Mouse (Mus musculus) hematopoietic stem cell, adult 5-6 weeks (primary cell): ENCODE results near the gene Rnf111. TPM values are rescaled to one million over a fixed set of nuclear protein-coding genes. Genes with fewer than 3 reads are reported as not detected.
A peak's percentile ranks its signal among the peaks of the same experiment; 100 is the strongest.
"Not testable (repeated sequence)": the region's sequence is repeated elsewhere in the genome, so short reads cannot be mapped to it uniquely, and the experiment has no call there.

Experiments used
- ATAC-seq, 2 experiments: fragments of 125-278 bp in 1 of 2; replicated peaks in 1 of 2; 2 replicates each; pipeline ENCODE4 v1.8.0; 2016 to 2017; ENCODE audit warnings: inconsistent platforms in 2 of 2, mild to moderate bottlenecking in 2 of 2, moderate number of reproducible peaks in 2 of 2, low read depth in 1 of 2, moderate TSS enrichment in 1 of 2; ENCODE audit not compliant: low FRiP score in 2 of 2, poor library complexity in 2 of 2, severe bottlenecking in 2 of 2, insufficient read depth in 1 of 2, low TSS enrichment in 1 of 2
- total RNA-seq: library from RNA; stranded (forward); fragments of 172-1452, 232-1000 nt; gene quantifications from 2 replicates; pipeline ENCODE4 v1.2.3, GENCODE M21; 2017

The Rnf111 gene
- 34.8 and 43.2 TPM in 2 replicates for total RNA-seq

DNA sequence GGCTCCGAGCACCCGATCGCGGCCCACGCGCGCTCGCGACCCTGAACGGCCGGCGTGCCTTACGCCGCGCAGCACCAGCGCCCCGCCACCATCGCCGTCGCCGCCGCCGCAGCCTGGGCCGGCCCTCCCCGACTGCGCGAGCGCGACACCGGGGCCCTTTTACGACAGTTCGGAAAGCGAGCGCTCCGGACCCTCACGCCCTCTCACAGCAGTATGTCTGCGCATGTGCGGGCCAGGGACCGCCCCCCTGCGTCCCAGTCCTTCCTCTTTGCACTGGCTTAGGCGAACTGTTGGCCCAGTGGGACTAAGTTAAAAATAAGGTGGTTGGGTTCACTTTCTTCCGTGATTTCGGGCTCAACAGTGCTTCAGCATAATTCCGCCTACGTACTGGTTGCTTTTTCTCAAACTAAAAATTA lies at the start of gene Rnf111:
Rnf111 (minus strand) TSS at position 100 of the 416 bp plus-strand sequence.
- peak; percentile 95 to 99 for ATAC-seq

DNA sequence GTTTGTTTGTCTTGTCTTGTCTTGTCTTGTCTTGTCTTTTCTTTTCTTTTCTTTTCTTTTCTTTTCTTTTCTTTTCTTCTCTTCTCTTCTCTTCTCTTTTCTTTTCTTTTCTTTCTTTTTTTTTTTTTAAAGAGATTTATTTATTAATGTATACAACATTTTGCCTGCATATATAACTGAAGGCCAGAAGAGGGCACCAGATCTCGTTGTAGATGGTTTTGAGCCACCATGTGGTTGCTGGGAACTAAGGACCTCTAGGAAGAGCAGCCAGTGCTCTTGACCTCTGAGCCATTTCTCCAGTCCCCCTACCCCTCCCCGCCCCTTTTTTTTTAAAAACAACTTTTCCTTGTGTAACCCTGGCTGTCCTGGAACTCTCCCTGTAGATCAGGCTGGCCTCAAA lies 48.7 kb upstream of the Rnf111 start:
- ATAC-seq, result not testable (repeated sequence)

DNA sequence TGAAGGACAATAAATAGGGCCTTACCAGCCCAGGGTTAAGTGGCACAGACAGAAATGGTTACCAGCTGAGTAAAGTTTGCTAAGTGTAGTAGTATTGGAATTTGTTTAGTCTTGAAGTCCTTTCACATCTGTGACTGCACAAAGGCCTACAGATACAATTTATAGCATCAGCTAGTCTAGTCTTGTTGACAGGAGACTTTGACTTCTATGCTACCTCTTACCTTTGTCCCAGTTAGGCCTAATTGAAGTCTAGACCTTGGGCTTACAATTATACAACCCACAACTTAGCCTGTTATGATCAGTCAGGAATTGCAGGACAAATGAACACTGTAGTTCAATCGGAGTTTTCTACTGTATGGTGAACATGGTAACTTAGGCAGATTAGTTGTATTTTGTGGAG lies 48.0 kb upstream of the Rnf111 start:
- ATAC-seq, result no peak

DNA sequence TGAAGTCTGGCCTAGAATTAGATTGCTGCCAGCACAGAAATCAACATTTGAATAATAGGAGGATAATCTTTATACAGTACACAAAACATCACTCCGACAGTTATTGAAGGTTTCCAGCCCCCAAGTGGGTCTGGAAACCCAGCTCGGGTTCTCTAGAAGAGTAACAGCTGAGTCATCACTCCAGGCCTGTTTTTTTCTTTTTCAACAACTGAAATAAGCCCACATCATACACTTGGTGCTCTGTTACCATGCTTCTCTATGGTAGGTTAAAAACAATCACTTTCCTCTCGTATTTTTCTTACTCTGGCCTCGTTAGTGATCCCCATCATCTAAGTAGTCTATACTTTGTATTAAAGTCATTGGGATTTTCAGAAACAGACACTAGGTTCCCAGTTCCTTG lies 44.8 kb upstream of the Rnf111 start:
- ATAC-seq, result no peak

DNA sequence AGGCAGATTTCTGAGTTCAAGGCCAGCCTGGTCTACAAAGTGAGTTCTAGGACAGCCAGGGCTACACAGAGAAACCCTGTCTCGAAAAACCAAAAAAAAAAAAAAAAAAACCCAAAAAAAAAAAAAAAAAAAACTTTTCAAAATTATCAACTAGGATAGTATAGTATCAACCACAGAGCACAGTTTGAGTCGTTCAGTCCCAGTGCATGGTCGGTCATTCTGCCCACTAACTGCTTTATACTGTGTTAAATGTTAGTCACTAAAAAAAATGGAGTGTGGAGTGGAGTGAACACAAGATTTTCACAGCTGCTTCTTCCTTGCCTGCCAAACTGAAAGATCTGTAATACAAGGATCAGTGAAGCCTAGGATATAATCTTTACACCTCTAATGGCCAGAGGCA lies 43.1 kb upstream of the Rnf111 start:
- not testable (repeated sequence) for ATAC-seq

DNA sequence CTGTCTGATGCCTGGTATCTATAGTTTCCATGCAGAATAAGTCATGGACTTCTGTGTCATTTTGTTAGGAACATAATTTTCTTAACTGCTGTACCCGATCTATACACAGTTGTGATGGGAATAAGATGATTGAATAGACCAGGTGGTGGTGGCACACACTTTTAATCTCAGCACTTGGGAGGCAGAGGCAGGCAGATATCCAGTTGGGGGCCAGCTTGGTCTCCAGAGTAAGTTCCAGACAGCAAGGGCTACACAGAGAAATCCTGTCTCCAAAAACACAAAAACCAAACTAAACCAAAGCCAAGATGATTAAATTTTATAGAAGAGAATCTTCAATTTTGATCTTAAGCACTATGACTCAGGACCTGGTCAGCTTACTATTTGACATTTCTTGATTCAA lies 41.3 kb upstream of the Rnf111 start:
- ATAC-seq, result no peak

DNA sequence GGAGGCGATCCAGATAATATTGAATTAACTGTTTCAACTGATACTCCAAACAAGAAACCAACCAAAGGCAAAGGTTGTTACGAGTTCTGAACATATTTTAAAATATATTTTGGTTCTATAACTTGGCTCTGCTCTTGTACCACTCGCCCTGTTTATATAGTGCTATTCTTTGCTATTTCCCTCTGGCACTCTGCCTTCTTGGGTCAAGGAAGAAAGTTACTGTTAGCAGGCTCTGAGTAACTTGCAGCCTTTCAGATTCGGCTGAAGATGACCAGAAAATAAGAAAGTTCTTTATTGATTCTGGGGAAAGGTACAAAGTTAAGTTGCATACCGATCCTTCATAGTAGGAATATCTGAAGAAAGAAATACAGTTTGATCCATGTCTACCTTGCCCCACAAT lies 40.5 kb upstream of the Rnf111 start:
- no peak for ATAC-seq

DNA sequence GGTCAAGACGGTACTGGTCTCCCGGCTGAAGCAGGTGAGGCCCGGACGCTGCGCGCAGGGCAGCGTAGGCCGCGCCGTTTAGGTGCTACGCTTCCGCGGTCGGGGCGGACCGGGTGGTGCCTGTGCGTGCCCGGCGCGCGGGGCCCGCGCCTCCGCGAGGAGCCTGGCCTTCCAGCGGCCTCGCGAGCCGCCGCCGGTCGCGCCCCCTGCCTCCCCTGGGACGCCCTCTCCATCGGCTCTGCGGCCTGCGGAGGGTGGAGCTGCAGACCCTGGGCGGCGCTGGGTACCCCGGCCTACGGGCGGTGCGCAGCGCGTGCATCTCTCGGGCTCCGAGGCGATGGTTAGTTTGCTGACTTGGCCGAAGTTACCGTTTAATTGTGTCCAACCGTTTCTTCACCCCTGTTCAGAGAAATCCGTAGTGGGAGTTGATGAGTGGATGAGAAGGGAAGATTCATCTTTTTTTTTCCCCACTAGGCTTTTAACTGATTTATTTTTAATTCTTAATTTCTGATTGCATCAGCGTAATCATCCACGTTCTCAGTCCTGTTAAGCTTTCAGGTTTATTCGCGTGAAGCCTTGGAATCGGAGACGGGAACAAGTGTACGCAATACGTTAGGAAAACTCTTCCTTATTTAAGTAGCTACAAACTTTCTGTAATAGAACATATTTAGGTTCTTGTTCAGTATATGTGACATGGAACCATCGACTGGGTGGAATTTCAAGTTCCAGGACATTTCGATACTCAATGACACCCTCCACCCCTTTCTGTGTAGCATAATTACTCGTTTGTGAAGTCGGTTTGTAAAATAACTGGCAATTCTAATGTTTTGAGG lies 39.7 kb upstream of the Rnf111 start:
- ATAC-seq, result peak; percentile 29 to 47

DNA sequence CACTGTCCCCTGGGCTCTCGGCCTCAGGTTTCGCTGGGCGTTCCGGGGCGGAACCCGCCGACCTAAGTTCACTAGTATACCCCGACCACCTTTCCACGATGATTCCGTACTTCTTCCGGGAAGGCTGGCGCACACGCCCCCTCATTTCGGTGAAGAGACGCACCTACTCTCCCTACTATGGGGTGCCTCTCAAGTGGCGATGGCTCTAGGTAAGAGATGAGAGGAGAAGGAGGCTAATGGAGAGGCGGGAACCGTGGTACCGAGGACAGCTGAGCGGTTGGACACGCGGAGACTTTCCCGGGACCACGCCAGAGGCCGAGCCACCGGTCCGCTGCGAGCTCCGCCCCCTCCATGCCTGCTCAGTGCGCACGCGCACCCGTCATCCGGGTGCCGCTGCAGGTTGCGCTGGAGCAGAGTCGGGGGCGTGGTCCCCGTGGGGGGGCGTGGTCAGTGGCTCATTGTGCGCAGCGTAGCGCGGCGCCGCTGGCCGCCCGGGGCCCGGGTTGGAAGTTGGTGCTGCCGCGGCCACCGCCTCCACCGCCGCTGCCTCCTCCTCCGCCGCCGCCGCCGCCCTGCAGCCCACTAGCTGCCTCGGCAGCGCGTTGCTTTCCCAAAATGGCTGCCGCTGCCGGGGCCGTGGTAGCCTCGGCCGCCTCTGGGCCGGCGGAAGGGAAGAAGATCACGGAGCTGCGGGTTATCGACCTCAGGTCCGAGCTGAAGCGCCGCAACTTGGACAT lies 38.9 kb upstream of the Rnf111 start, which contains the start of gene Sltm:
Sltm (plus strand) TSS at position 450 of the 737 bp plus-strand sequence.
- peak; percentile 89 to 91 for ATAC-seq

DNA sequence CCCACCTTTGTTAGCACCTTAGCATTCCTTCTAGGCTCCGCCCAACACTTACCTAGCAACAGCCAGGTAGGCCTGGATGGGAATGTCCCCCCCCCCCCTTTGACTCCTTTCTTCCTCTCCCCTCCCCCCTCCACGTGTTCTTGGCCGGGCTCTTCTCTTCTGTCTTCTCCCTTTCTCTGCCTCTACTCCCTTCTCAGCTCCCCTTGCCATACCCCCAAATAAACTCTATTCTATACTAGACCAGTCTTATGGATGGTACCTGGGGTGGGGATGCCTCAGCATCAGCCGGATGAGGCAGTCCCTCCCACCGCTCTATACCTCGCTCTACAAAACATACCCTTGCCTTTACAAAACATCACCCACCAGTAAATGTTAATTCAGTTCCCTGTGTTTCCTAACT lies 38.1 kb upstream of the Rnf111 start:
- no peak for ATAC-seq

DNA sequence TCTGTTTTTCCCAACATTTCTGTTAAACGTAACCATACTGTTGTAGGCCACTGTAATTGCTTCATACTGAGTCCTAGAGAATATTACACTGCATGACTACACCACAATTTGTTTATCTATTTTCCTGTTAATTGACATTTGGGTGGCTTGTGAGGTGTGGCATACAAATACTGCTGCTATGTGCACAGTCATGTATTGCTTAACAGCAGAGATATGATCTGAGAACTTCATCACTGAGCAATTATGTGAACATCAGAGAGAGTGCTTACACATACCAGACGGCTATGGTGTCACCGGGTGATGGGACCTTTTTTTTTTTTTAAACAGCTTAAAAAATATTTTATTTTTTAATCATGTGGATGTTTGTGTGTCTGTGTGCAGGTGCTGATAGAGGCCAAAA lies 29.8 kb upstream of the Rnf111 start:
- ATAC-seq, result no peak

DNA sequence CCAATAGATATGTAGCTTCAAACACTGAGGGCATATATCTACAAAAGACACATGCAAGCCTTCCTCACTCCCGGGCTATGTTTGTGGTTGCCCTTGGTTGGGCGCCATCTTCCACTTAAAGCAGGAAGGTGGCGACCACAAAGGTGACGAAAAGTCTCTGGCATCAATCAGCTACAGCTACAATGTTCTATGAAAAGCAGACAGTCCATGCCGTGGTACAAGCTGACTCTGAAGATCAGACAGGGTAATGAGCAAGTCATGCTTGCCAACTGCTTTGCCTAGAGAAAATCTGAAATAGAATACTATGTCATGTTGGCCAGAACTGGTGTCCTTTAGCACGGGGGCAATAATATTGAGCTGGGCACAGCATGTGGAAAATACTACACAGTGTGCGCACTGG lies 20.8 kb upstream of the Rnf111 start:
- peak; percentile 46 to 68; a peak in 3 of 4 replicates for ATAC-seq

DNA sequence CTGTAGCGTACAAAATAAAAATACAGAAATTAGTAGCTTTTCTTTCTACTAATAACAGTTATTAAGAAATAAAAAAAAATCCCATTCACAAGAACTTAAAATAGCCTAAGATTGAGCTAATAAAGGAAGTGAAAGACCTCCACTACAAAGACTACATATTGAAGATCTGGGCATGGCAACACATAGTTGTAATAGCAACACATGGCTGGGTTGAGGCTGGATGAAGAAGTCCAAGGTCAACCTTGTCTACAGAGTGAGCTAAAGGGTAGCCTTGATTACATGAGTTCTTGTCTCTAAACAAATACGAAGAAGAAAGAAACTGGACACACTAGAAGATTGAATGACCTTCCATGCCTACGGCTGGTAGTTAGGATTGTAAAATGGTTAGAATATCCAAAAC lies 20.3 kb upstream of the Rnf111 start:
- ATAC-seq, result no peak

DNA sequence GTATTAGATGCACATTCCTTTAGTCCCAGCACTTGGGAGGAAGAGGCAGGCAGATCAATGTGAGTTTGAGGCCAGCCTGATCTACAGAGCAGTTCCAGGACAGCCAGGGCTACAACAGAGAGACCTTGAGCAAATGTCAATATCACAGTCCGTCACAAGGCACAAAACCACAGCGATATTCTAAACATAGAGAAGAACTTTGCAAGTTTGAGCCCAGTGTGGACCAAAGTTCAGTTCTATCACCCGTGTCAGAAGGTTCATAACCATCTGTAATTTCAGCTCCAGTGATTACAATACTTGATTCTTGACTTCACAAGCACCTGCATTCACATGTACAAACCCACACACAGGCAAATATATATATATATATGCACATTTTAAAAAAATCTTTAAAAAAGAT lies 17.1 kb upstream of the Rnf111 start:
- ATAC-seq, result no peak

DNA sequence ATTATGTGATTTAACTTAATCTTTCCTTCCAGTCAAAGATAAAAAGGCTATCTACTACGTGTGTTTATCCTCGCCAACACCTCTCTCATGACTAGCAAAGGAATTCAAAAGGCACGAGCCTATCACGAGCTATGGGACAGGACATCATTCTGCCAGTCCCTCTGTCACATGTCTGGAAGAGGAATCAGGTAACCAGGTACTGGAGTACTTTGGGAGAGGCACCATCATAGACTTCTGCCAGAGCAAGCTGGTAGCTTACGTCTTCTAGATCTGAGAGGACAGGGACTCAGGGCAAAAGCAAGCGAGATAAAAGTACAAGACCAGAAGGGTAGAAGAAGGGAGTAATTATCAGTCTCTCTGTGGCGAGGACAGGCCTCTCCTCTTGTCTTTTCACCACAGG lies 8.2 kb upstream of the Rnf111 start:
- no peak for ATAC-seq

DNA sequence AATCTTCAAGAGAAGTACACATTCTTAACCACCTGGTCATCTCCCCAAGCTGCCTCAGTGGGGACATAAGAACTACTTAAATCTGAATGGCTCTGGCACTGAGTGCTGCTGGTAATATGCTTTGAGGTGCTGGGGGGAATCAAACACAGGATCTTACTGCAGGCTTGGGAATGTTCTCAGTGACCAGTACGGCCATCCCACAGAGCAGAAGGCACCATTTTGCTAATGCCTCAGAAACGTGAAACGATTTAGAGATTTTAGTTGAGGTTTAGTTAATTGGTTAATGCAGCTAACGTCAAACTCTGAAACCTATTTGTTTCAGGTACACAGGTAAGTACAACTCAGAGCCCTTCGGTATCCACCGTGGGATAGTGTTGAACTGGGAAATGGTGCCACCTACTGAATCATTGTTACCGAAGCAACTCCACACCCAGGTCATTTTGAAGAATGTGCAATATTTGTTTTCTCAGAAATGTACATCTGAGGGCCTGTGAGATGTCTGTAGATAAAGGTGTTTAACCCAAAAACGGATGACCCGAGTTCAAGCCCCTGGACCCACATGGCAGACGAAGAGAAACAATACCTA lies 7.6 kb upstream of the Rnf111 start:
- no peak for ATAC-seq

DNA sequence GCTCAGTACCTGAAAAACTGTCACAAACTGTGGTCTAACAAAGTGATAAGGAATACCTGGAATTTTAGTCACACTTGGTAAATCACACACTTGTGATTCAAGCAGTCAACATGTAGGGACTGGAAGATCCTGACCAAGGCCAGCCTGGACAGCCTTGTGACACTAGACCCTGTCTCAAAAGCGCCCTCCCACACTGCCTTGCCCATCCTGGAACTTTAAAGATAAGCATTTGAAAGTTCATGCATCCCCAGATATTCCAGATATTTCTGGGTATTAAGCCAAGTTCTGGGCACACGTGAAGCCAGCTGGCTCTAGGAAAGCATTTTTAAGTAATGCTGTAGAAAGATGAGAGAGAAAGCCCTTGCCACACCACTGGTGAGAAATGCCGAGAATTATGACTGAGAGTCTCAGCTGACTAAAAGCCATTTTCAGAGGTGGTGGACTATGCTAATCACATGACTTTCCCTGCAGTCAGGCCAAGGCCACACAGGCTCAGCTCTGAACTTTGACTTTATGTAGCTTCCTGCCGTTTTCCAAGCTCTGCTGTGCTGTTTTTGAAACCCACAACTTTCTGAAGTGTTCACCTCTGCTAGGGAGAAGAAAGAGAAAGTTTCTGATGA lies 6.5 kb upstream of the Rnf111 start:
- ATAC-seq, result no peak

DNA sequence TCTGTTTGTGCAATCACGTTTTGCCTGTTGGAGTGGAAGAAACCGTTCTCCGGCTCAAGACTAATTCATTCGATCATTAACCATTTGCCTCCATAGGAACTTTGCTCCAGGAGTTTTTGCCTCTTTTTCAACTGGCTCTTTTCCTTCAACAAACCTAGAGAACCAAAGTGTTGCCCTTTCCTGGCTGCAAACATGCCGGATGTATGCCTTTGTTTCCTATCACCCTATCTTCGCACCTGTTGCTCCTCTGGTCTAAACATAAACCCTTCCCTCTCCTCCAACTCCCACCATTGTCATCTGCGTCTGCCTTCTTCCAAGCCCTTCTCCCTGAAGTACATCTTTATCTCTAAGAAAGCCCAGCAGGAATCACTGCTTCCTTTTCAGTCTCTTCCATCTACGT lies 3.3 kb upstream of the Rnf111 start:
- ATAC-seq, result no peak
